7 mouse cellular contexts compared by ENCODE assay signal in the genomic region with DNA sequence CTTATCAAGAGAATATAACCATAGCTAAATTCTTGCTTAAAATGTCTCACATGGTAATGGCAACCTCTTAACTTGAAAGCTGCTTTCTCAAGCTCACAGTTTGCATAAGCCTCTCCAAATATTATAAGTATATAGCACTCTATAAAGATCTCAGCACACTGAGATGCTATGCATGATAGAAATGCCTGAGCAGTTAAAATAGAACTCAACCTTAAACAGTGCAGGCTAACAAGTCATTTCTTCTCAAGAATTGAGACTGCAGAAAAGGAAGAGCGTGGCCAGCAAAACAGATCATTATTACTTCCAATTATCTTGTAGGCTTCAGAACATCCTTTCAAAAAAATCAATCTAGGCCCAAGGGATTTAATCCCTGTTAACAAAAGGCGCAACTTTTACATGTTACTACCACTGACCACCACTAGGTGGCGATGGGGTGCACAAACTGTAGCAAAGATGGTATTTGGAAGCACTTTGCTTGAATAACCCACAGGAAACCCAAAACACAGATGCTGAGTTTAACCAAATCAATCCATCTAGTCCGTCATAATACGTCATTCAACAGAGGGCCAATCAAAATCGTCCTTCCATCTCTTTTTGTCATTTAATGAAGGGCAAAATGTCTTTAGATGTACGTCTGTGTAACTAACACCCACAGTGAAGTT.
DNase-seq lines count a peak whose midpoint lies in the region; ATAC-seq and TF ChIP-seq lines count a peak whose summit lies in the region.

No protein-coding gene starts in this region.

- no peak overlapping the region for H3K9ac ChIP-seq in hindbrain, embryonic 13.5 days
- no peak overlapping the region for H3K9ac ChIP-seq in liver, embryonic 14.5 days (replicated peaks)

- H3K27ac ChIP-seq in testis, adult 2 months (ENCODE audit: control insufficient read depth, insufficient read depth, low read depth, low read length) = no peak overlapping the region
- no peak overlapping the region for H3K27ac ChIP-seq in hindbrain, embryonic 13.5 days
- no peak overlapping the region for H3K27ac ChIP-seq in liver, embryonic 14.5 days

- no peak for TF ChIP-seq EP300 in liver, embryonic 14.5 days (IDR thresholded peaks at IDR 0.05; ENCODE audit: low read depth)

- H3K4me3 ChIP-seq in testis, adult 2 months (ENCODE audit: control insufficient read depth, low read depth, low read length) = no peak overlapping the region
- H3K4me3 ChIP-seq in hindbrain, embryonic 13.5 days = no peak overlapping the region
- no peak overlapping the region for H3K4me3 ChIP-seq in liver, embryonic 14.5 days (ENCODE audit: insufficient read depth in 1 of 2, low read depth in 2 of 2, low read length in 2 of 2)

- ATAC-seq in hindbrain, embryonic 13.5 days (ENCODE audit: low FRiP score) = 0 out of 2 replicates have a peak, but pooled peaks have one; percentile 10
- ATAC-seq in liver, embryonic 14.5 days (ENCODE audit: insufficient read depth) = no peak

- WGBS in hindbrain, embryonic 13.5 days = 20% methylated on average over 7 of the region's 7 CpGs
- WGBS in liver, embryonic 14.5 days (ENCODE audit: insufficient replicate concordance) = 15% methylated on average over 7 of the region's 7 CpGs

- no peak for TF ChIP-seq POLR2A in testis, adult 2 months (IDR thresholded peaks at IDR 0.05; ENCODE audit: control insufficient read depth, low read depth, low read length)

- no peaks in the 10 kb centered on the region for H3K9me3 ChIP-seq in hindbrain, embryonic 13.5 days
- H3K9me3 ChIP-seq in liver, embryonic 14.5 days (ENCODE audit: control insufficient read depth, low read length) = no peaks in the 10 kb centered on the region

- no peak for DNase-seq in testis, postnatal 14 days (ENCODE audit: low spot score)
- DNase-seq in WW6 (ENCODE audit: low read depth, low spot score) = peak; percentile 31
- DNase-seq in embryo, embryonic 10 days (ENCODE audit: low spot score) = peak; percentile 84
- DNase-seq in liver, embryonic 14.5 days (ENCODE audit: low read depth in 3 of 3, low spot score in 3 of 3) = peak; percentile 1 to 5 (median 4)
- DNase-seq in ovary, postnatal 36 days (ENCODE audit: low spot score) = peak; percentile 18

- no peak overlapping the region for H3K4me2 ChIP-seq in hindbrain, embryonic 13.5 days
- no peak overlapping the region for H3K4me2 ChIP-seq in liver, embryonic 14.5 days (ENCODE audit: low read depth)

- no peaks in the 10 kb centered on the region for H3K36me3 ChIP-seq in testis, adult 2 months (ENCODE audit: control insufficient read depth, insufficient read depth, low read length)
- peaks cover 34% of the 10 kb centered on the region for H3K36me3 ChIP-seq in hindbrain, embryonic 13.5 days
- no peaks in the 10 kb centered on the region for H3K36me3 ChIP-seq in liver, embryonic 14.5 days (replicated peaks; ENCODE audit: control insufficient read depth, insufficient read depth, low read depth)

- H3K4me1 ChIP-seq in testis, adult 2 months (ENCODE audit: control insufficient read depth, insufficient read depth, low read length) = peaks cover 5% of the 10 kb centered on the region; the same call in 1 of the 2 replicates
- no peaks in the 10 kb centered on the region for H3K4me1 ChIP-seq in hindbrain, embryonic 13.5 days (replicated peaks)
- H3K4me1 ChIP-seq in liver, embryonic 14.5 days (replicated peaks; ENCODE audit: control insufficient read depth in 2 of 2, insufficient read depth in 2 of 2, low read length in 1 of 2) = no peaks in the 10 kb centered on the region

- H3K27me3 ChIP-seq in testis, adult 2 months (ENCODE audit: control insufficient read depth, insufficient read depth, low read length) = no peaks in the 10 kb centered on the region
- no peaks in the 10 kb centered on the region for H3K27me3 ChIP-seq in hindbrain, embryonic 13.5 days
- no peaks in the 10 kb centered on the region for H3K27me3 ChIP-seq in liver, embryonic 14.5 days (ENCODE audit: control insufficient read depth, insufficient read depth, low read length)

- TF ChIP-seq CTCF in testis, adult 2 months (IDR thresholded peaks at IDR 0.05; ENCODE audit: control insufficient read depth, insufficient read depth, insufficient replicate concordance, low read depth, low read length) = peak; percentile 33; the same call in 1 of the 2 replicates
- peak; percentile 78 for TF ChIP-seq CTCF in liver, embryonic 14.5 days (IDR thresholded peaks at IDR 0.05; ENCODE audit: low read depth)
